Mouse (Mus musculus) heart, adult 2 months (tissue): ENCODE measurements around the gene Ppp1r16b.

Experiments used
- CTCF ChIP-seq: fragments of 200-600 bp; IDR thresholded peaks from 2 replicates; pipeline ENCODE4 v1.8.1; 2022; ENCODE audit warnings: antibody characterized with exemption, mild to moderate bottlenecking, moderate library complexity
- EP300 ChIP-seq: fragments of 200-500 bp; IDR thresholded peaks from 2 replicates; pipeline ENCODE4 v1.6.1; 2011; ENCODE audit warnings: low read depth, low read length, control low read depth; ENCODE audit not compliant: insufficient read depth
- POLR2A ChIP-seq: fragments of 200-500 bp; IDR thresholded peaks from 2 replicates; pipeline ENCODE4 v1.6.1; 2011; ENCODE audit warnings: mild to moderate bottlenecking, low read depth, low read length, control low read depth; ENCODE audit not compliant: insufficient read depth

GRCm38 (mm10) chr2:158695811-158696210 lies 30.6 kb downstream of the Ppp1r16b start:
- no peak for TF ChIP-seq CTCF
- TF ChIP-seq EP300, result no peak
- TF ChIP-seq POLR2A, result no peak
